Mouse (Mus musculus): Measurements from ENCODE around the gene Ddr1. TPM values are rescaled to one million over a fixed set of nuclear protein-coding genes. Genes with fewer than 3 reads are reported as not detected.

Ddr1 gene
- 153 and 169 TPM in 2 replicates for polyA plus RNA-seq (2015; fragmentation: Nextera tagmentation; extraction: Ambion mirVana)

GRCm38 (mm10) chr17:35704621-35705464, at the start of gene Ddr1:
TSS of gene Ddr1 (minus strand) at chr17:35704621.
- peak within 1 kb of the TSS; percentile 88 for H3K4me2 ChIP-seq
- WGBS: 6% methylated on average over 19 of the region's 19 CpGs
- peak within 1 kb of the TSS; percentile 79 for H3K4me3 ChIP-seq
- H3K36me3 ChIP-seq (ENCODE audit: poor library complexity, severe bottlenecking): no peaks in the 10 kb centered on the region
- H3K9me3 ChIP-seq (replicated peaks): no peaks in the 10 kb centered on the region
- peak within 1 kb of the TSS; percentile 99 for H3K27ac ChIP-seq
- peaks cover 49% of the 10 kb centered on the region for H3K4me1 ChIP-seq
- H3K9ac ChIP-seq: peak within 1 kb of the TSS; percentile 93
- H3K27me3 ChIP-seq: no peaks in the 10 kb centered on the region
- peak; percentile 46 for ATAC-seq

- Histone ChIP-seq H3K4me3 (no peak overlapping the region), H3K4me1 (peaks cover 11% of the 10 kb centered on the region), H3K36me3 (ENCODE audit: poor library complexity, severe bottlenecking) (no peaks in the 10 kb centered on the region), H3K4me2 (no peak overlapping the region), H3K27me3 (no peaks in the 10 kb centered on the region), H3K9me3 (replicated peaks) (no peaks in the 10 kb centered on the region), H3K9ac (no peak overlapping the region), H3K27ac (no peak overlapping the region)
- 97% methylated on average over 7 of the region's 7 CpGs for WGBS
- ATAC-seq: no peak
Measured at GRCm38 (mm10) chr17:35753668-35754067, 49.2 kb upstream of the Ddr1 start.

GRCm38 (mm10) chr17:35752221-35752811, 47.9 kb upstream of the Ddr1 start:
- no peaks in the 10 kb centered on the region for H3K9me3 ChIP-seq (replicated peaks)
- no peak overlapping the region for H3K9ac ChIP-seq
- H3K27me3 ChIP-seq: no peaks in the 10 kb centered on the region
- peaks cover 11% of the 10 kb centered on the region for H3K4me1 ChIP-seq
- H3K4me2 ChIP-seq: no peak overlapping the region; the same call in 1 of the 2 replicates
- no peak overlapping the region for H3K27ac ChIP-seq
- H3K36me3 ChIP-seq (ENCODE audit: poor library complexity, severe bottlenecking): no peaks in the 10 kb centered on the region
- WGBS: 51% methylated on average over 7 of the region's 7 CpGs
- H3K4me3 ChIP-seq: no peak overlapping the region
- ATAC-seq: peak; percentile 10; the same call in 1 of the 2 replicates

- no peak for ATAC-seq
- WGBS: 81% methylated on average over 10 of the region's 10 CpGs
- Histone ChIP-seq H3K36me3 (ENCODE audit: poor library complexity, severe bottlenecking) (no peaks in the 10 kb centered on the region), H3K4me3 (no peak overlapping the region), H3K4me1 (peaks cover 11% of the 10 kb centered on the region), H3K27ac (no peak overlapping the region), H3K4me2 (no peak overlapping the region), H3K27me3 (no peaks in the 10 kb centered on the region), H3K9ac (no peak overlapping the region), H3K9me3 (replicated peaks) (no peaks in the 10 kb centered on the region)
Measured at GRCm38 (mm10) chr17:35749685-35750084, 45.3 kb upstream of the Ddr1 start.

- Histone ChIP-seq H3K4me2 (no peak overlapping the region), H3K9me3 (replicated peaks) (no peaks in the 10 kb centered on the region), H3K27me3 (no peaks in the 10 kb centered on the region), H3K9ac (no peak overlapping the region), H3K27ac (no peak overlapping the region), H3K4me1 (no peaks in the 10 kb centered on the region), H3K4me3 (no peak overlapping the region), H3K36me3 (ENCODE audit: poor library complexity, severe bottlenecking) (no peaks in the 10 kb centered on the region)
- WGBS: 88% methylated on average over 2 of the region's 2 CpGs
- ATAC-seq: no peak
Measured at GRCm38 (mm10) chr17:35744361-35744760, 39.9 kb upstream of the Ddr1 start.

- WGBS: 85% methylated on average over 3 of the region's 3 CpGs
- no peak overlapping the region for H3K4me2 ChIP-seq
- H3K27ac ChIP-seq: no peak overlapping the region
- no peaks in the 10 kb centered on the region for H3K4me1 ChIP-seq
- no peak overlapping the region for H3K4me3 ChIP-seq
- H3K27me3 ChIP-seq: peaks cover 7% of the 10 kb centered on the region; the same call in 1 of the 2 replicates
- no peaks in the 10 kb centered on the region for H3K36me3 ChIP-seq (ENCODE audit: poor library complexity, severe bottlenecking)
- no peak for ATAC-seq
- H3K9ac ChIP-seq: no peak overlapping the region
- H3K9me3 ChIP-seq (replicated peaks): no peaks in the 10 kb centered on the region
Measured at GRCm38 (mm10) chr17:35742948-35743347, 38.5 kb upstream of the Ddr1 start.

- no peak overlapping the region for H3K27ac ChIP-seq
- H3K4me3 ChIP-seq: no peak overlapping the region
- no peaks in the 10 kb centered on the region for H3K36me3 ChIP-seq (ENCODE audit: poor library complexity, severe bottlenecking)
- ATAC-seq: no peak
- H3K27me3 ChIP-seq: peaks cover 7% of the 10 kb centered on the region; the same call in 1 of the 2 replicates
- H3K9ac ChIP-seq: no peak overlapping the region
- H3K4me2 ChIP-seq: no peak overlapping the region
- 79% methylated on average over 9 of the region's 9 CpGs for WGBS
- no peaks in the 10 kb centered on the region for H3K9me3 ChIP-seq (replicated peaks)
- H3K4me1 ChIP-seq: peaks cover 3% of the 10 kb centered on the region; the same call in 1 of the 2 replicates
Measured at GRCm38 (mm10) chr17:35741589-35742226, 37.3 kb upstream of the Ddr1 start.

- 71% methylated on average over 5 of the region's 5 CpGs for WGBS
- no peak overlapping the region for H3K27ac ChIP-seq
Measured at GRCm38 (mm10) chr17:35740276-35740880, 36.0 kb upstream of the Ddr1 start.

GRCm38 (mm10) chr17:35739675-35740074, 35.3 kb upstream of the Ddr1 start:
- 18% methylated on average over 6 of the region's 6 CpGs for WGBS
- H3K27ac ChIP-seq: no peak overlapping the region
- peaks cover 10% of the 10 kb centered on the region; the same call in 1 of the 2 replicates for H3K27me3 ChIP-seq
- H3K9me3 ChIP-seq (replicated peaks): no peaks in the 10 kb centered on the region
- peak; percentile 43; the same call in 1 of the 2 replicates for ATAC-seq
- peaks cover 3% of the 10 kb centered on the region; the same call in 1 of the 2 replicates for H3K4me1 ChIP-seq
- no peak overlapping the region for H3K4me3 ChIP-seq
- H3K9ac ChIP-seq: no peak overlapping the region
- no peak overlapping the region for H3K4me2 ChIP-seq
- no peaks in the 10 kb centered on the region for H3K36me3 ChIP-seq (ENCODE audit: poor library complexity, severe bottlenecking)

More at GRCm38 (mm10) chr17:35740276-35740880, 36.0 kb upstream of the Ddr1 start:
- Histone ChIP-seq H3K9me3 (replicated peaks) (no peaks in the 10 kb centered on the region), H3K27me3 (peaks cover 10% of the 10 kb centered on the region; the same call in 1 of the 2 replicates), H3K4me1 (peaks cover 3% of the 10 kb centered on the region; the same call in 1 of the 2 replicates), H3K4me2 (no peak overlapping the region), H3K9ac (no peak overlapping the region), H3K36me3 (ENCODE audit: poor library complexity, severe bottlenecking) (no peaks in the 10 kb centered on the region), H3K4me3 (no peak overlapping the region)
- no peak for ATAC-seq

- peak; percentile 76 for ATAC-seq
- H3K4me2 ChIP-seq: peak overlapping the region; percentile 26; the same call in 1 of the 2 replicates
- H3K4me1 ChIP-seq: peaks cover 3% of the 10 kb centered on the region; the same call in 1 of the 2 replicates
- WGBS: 8% methylated on average over 12 of the region's 12 CpGs
- H3K4me3 ChIP-seq: no peak overlapping the region
- H3K27me3 ChIP-seq: peaks cover 10% of the 10 kb centered on the region; the same call in 1 of the 2 replicates
- H3K9me3 ChIP-seq (replicated peaks): no peaks in the 10 kb centered on the region
- H3K9ac ChIP-seq: no peak overlapping the region; the same call in 1 of the 2 replicates
- no peak overlapping the region for H3K27ac ChIP-seq
- no peaks in the 10 kb centered on the region for H3K36me3 ChIP-seq (ENCODE audit: poor library complexity, severe bottlenecking)
Measured at GRCm38 (mm10) chr17:35737743-35738142, 33.3 kb upstream of the Ddr1 start.

GRCm38 (mm10) chr17:35736280-35736960, 32.0 kb upstream of the Ddr1 start:
- Histone ChIP-seq H3K9me3 (replicated peaks) (no peaks in the 10 kb centered on the region), H3K27me3 (peaks cover 10% of the 10 kb centered on the region; the same call in 1 of the 2 replicates), H3K4me3 (no peak overlapping the region), H3K36me3 (ENCODE audit: poor library complexity, severe bottlenecking) (no peaks in the 10 kb centered on the region), H3K27ac (no peak overlapping the region), H3K4me1 (peaks cover 3% of the 10 kb centered on the region; the same call in 1 of the 2 replicates), H3K4me2 (no peak overlapping the region), H3K9ac (peak overlapping the region; percentile 21; the same call in 1 of the 2 replicates)
- ATAC-seq: 0 out of 2 replicates have a peak, but pooled peaks have one; percentile 27
- 43% methylated on average over 12 of the region's 12 CpGs for WGBS

Data from forebrain, embryonic 13.5 days (tissue).